Mouse (Mus musculus) gastrocnemius, postnatal 14 days (tissue): ENCODE data around the gene Irgq. TPM values are rescaled to one million over a fixed set of nuclear protein-coding genes. Genes with fewer than 3 reads are reported as not detected.

Experiments used
- DNase-seq: peaks from one replicate; pipeline ENCODE4 v3.0.0; 2021; ENCODE audit warnings: mixed read lengths
- intact Hi-C: fragments of 180-260 bp; cut with DNase I; formaldehyde crosslinking; loops from one replicate; pipeline ENCODE4 v1.15.1; 2025; ENCODE audit warnings: low total_unique reads
- total RNA-seq, 2 experiments: library from RNA; stranded (reverse); gene quantifications; 2 replicates each; pipeline ENCODE4 v1.2.3; 2021

Gene Irgq
- total RNA-seq, 2 experiments from 2014 or later: 10.5 to 12.8 TPM

GRCm38 (mm10) chr7:24537591-24537990 lies 7.1 kb downstream of the Irgq start:
- DNase-seq: peak; percentile 38
- intact Hi-C loops: no loop called here

- no peak for DNase-seq
- intact Hi-C loops: no loop called here
Measured at GRCm38 (mm10) chr7:24538154-24538553, 7.7 kb downstream of the Irgq start.

GRCm38 (mm10) chr7:24538701-24539100 lies 8.2 kb downstream of the Irgq start:
- intact Hi-C loops: no loop called here
- DNase-seq: no peak

GRCm38 (mm10) chr7:24539686-24540085 lies 9.2 kb downstream of the Irgq start:
- intact Hi-C loops: no loop called here
- no peak for DNase-seq

- intact Hi-C loops: no loop called here
- DNase-seq: no peak
Measured at GRCm38 (mm10) chr7:24544506-24544905, 14.0 kb downstream of the Irgq start.

GRCm38 (mm10) chr7:24546068-24546614 lies 15.7 kb downstream of the Irgq start, which contains the start of the genes Pinlyp and Xrcc1:
Gene Pinlyp (minus strand): TSS chr7:24546118.
Gene Xrcc1 (plus strand): TSS chr7:24546289.
- DNase-seq: no peak
- intact Hi-C loops: no loop called here

- intact Hi-C loops: no loop called here
- peak; percentile 100 for DNase-seq
Measured at GRCm38 (mm10) chr7:24546634-24547389, 16.3 kb downstream of the Irgq start.

- intact Hi-C loops: no loop called here
- no peak for DNase-seq
Measured at GRCm38 (mm10) chr7:24547534-24548036, 17.1 kb downstream of the Irgq start.

GRCm38 (mm10) chr7:24551985-24552759 lies 21.7 kb downstream of the Irgq start:
- no peak for DNase-seq
- intact Hi-C loops: no loop called here

- intact Hi-C loops: no loop called here
- DNase-seq: no peak
Measured at GRCm38 (mm10) chr7:24555786-24556185, 25.3 kb downstream of the Irgq start.

GRCm38 (mm10) chr7:24561450-24561849 lies 31.0 kb downstream of the Irgq start:
- intact Hi-C loops: loop anchor here (10.0 kb wide), 2 partner anchors 47 to 87 kb away; partner anchors contain the start of gene AC161166.1
- no peak for DNase-seq

- intact Hi-C loops: loop anchor here (10.0 kb wide), 2 partner anchors 49 to 89 kb away; partner anchors contain the start of gene AC161166.1
Measured at GRCm38 (mm10) chr7:24563191-24563836, 32.8 kb downstream of the Irgq start.

GRCm38 (mm10) chr7:24563837-24564206 lies 33.3 kb downstream of the Irgq start:
- DNase-seq: no peak
- intact Hi-C loops: loop anchor here (10.0 kb wide), 2 partner anchors 49 to 89 kb away; partner anchors contain the start of gene AC161166.1

More at GRCm38 (mm10) chr7:24563191-24563836, 32.8 kb downstream of the Irgq start:
- DNase-seq: no peak

GRCm38 (mm10) chr7:24564607-24565265 lies 34.2 kb downstream of the Irgq start:
- intact Hi-C loops: loop anchor here (10.0 kb wide), 2 partner anchors 50 to 90 kb away; partner anchors contain the start of gene AC161166.1
- DNase-seq: peak; percentile 73

- intact Hi-C loops: loop anchor here (10.0 kb wide), 2 partner anchors 51 to 91 kb away; partner anchors contain the start of gene AC161166.1
- DNase-seq: no peak
Measured at GRCm38 (mm10) chr7:24565627-24566026, 35.1 kb downstream of the Irgq start.

- intact Hi-C loops: loop anchor here (10.0 kb wide), 2 partner anchors 51 to 91 kb away; partner anchors contain the start of gene AC161166.1
Measured at GRCm38 (mm10) chr7:24566206-24566605, 35.7 kb downstream of the Irgq start.

GRCm38 (mm10) chr7:24568512-24568911 lies 38.0 kb downstream of the Irgq start:
- no peak for DNase-seq
- intact Hi-C loops: loop anchor here (10.0 kb wide), 2 partner anchors 54 to 94 kb away; partner anchors contain the start of gene AC161166.1

More at GRCm38 (mm10) chr7:24566206-24566605, 35.7 kb downstream of the Irgq start:
- no peak for DNase-seq

GRCm38 (mm10) chr7:24571071-24571470 lies 40.6 kb downstream of the Irgq start:
- intact Hi-C loops: no loop called here
- no peak for DNase-seq
